30 mouse cellular contexts compared by ENCODE assay signal in the genomic region with DNA sequence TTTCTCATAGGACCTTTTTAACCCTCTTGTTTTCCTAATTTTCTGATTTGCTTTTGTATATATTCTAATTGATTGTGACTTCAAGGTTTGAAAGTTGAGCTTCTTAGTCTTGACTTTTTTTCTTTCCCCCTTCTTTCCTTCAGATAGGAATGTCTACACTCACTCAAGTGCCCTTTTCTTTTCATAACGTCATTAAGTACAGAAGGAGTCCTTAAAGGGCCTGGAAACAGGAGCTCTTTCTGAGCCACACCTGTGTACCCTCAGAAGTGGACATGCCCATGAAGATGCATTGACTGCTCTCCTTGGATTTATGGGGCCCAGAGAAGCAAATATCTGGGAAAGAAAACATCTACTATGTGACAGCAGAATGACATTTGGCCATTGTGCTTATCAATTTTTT.
"Had no signal": no experiment of that assay in that cellular context is flagged by ENCODE, and none has a peak within 500 bp of the region (broad histone marks: within the 10 kb centered on the region; RNA-seq: fewer than 3 reads in every experiment).

No protein-coding gene starts in this region.

- H3K9ac ChIP-seq: limb, embryonic 12.5 days; limb, embryonic 13.5 days; limb, embryonic 15.5 days; liver, embryonic 12.5 days; liver, embryonic 13.5 days; liver, embryonic 14.5 days; liver, embryonic 15.5 days; liver, postnatal 0 days; lung, embryonic 15.5 days; midbrain, embryonic 12.5 days; midbrain, embryonic 13.5 days; midbrain, embryonic 15.5 days; neural tube, embryonic 12.5 days had no signal

- H3K4me1 ChIP-seq: limb, embryonic 10.5 days; limb, embryonic 12.5 days; limb, embryonic 13.5 days; limb, embryonic 15.5 days; liver, embryonic 12.5 days; liver, embryonic 13.5 days; liver, embryonic 15.5 days; lung, embryonic 15.5 days; midbrain, embryonic 10.5 days; midbrain, embryonic 12.5 days; midbrain, embryonic 13.5 days; midbrain, embryonic 15.5 days; neural tube, embryonic 12.5 days had no signal

- H3K27me3 ChIP-seq: limb, embryonic 12.5 days; limb, embryonic 13.5 days; limb, embryonic 15.5 days; liver, embryonic 12.5 days; liver, embryonic 13.5 days; liver, embryonic 15.5 days; lung, embryonic 15.5 days; megakaryocyte, embryonic 14.5 days; midbrain, embryonic 12.5 days; midbrain, embryonic 13.5 days; midbrain, embryonic 15.5 days; neural tube, embryonic 12.5 days had no signal

- H3K9me3 ChIP-seq: limb, embryonic 10.5 days; limb, embryonic 12.5 days; limb, embryonic 13.5 days; limb, embryonic 15.5 days; liver, embryonic 12.5 days; liver, embryonic 13.5 days; liver, embryonic 15.5 days; lung, embryonic 15.5 days; megakaryocyte, embryonic 14.5 days; midbrain, embryonic 10.5 days; midbrain, embryonic 12.5 days; midbrain, embryonic 13.5 days; midbrain, embryonic 15.5 days; neural tube, embryonic 12.5 days had no signal

- H3K36me3 ChIP-seq: limb, embryonic 10.5 days; limb, embryonic 12.5 days; limb, embryonic 13.5 days; limb, embryonic 15.5 days; liver, embryonic 12.5 days; liver, embryonic 13.5 days; liver, embryonic 15.5 days; lung, embryonic 15.5 days; midbrain, embryonic 10.5 days; midbrain, embryonic 12.5 days; midbrain, embryonic 13.5 days; midbrain, embryonic 15.5 days; neural tube, embryonic 12.5 days had no signal

- ATAC-seq: liver, embryonic 12.5 days; liver, postnatal 0 days; midbrain, embryonic 13.5 days; midbrain, embryonic 15.5 days; midbrain, embryonic 16.5 days had no signal

- H3K27ac ChIP-seq: left cerebral cortex, adult 2 months; limb, embryonic 10.5 days; limb, embryonic 12.5 days; limb, embryonic 13.5 days; limb, embryonic 15.5 days; liver, embryonic 12.5 days; liver, embryonic 13.5 days; liver, embryonic 14.5 days; liver, embryonic 15.5 days; lung, embryonic 15.5 days; macrophage; midbrain, embryonic 10.5 days; midbrain, embryonic 12.5 days; midbrain, embryonic 13.5 days; midbrain, embryonic 15.5 days; neural tube, embryonic 12.5 days had no signal

- H3K4me2 ChIP-seq: limb, embryonic 12.5 days; limb, embryonic 13.5 days; limb, embryonic 15.5 days; liver, embryonic 11.5 days; liver, embryonic 12.5 days; liver, embryonic 13.5 days; liver, embryonic 15.5 days; lung, embryonic 15.5 days; midbrain, embryonic 11.5 days; midbrain, embryonic 12.5 days; midbrain, embryonic 13.5 days; midbrain, embryonic 15.5 days; neural tube, embryonic 12.5 days had no signal

- DNase-seq: layer of hippocampus, postnatal 36 days; left cerebral cortex, postnatal 4 days; liver; liver, embryonic 13.5 days; liver, postnatal 0 days; lung, adult 2 months; lung, postnatal 14 days; lung, postnatal 36 days; lung, postnatal 4 days; midbrain, embryonic 14.5 days had no signal

- H3K4me3 ChIP-seq: left cerebral cortex, adult 2 months; limb, embryonic 10.5 days; limb, embryonic 12.5 days; limb, embryonic 13.5 days; limb, embryonic 15.5 days; liver, embryonic 12.5 days; liver, embryonic 13.5 days; liver, embryonic 15.5 days; lung, embryonic 15.5 days; megakaryocyte, embryonic 14.5 days; midbrain, embryonic 10.5 days; midbrain, embryonic 12.5 days; midbrain, embryonic 13.5 days; midbrain, embryonic 15.5 days; myocyte; neural tube, embryonic 12.5 days had no signal
